Mouse (Mus musculus) G1E (cell line): ENCODE results near the gene Slc35a1.

Source experiments
- CTCF ChIP-seq: IDR thresholded peaks from 2 replicates; pipeline ENCODE4 v1.5.1; 2012; ENCODE audit warnings: low read depth, low read length, inconsistent platforms, mixed read lengths
- GATA1 ChIP-seq: IDR thresholded peaks from 2 replicates; pipeline ENCODE4 v1.6.1; 2012; ENCODE audit warnings: borderline replicate concordance, low read length, inconsistent platforms, mixed read lengths
- GATA2 ChIP-seq: IDR thresholded peaks from 2 replicates; pipeline ENCODE4 v1.6.1; 2012; ENCODE audit warnings: low read depth, low read length, inconsistent platforms, borderline replicate concordance
- POLR2AphosphoS5 ChIP-seq: IDR thresholded peaks from 2 replicates; pipeline ENCODE4 v1.6.1; 2012; ENCODE audit warnings: low read depth, low read length, inconsistent platforms; ENCODE audit not compliant: insufficient replicate concordance
- TAL1 ChIP-seq: conservative IDR thresholded peaks from 2 replicates; pipeline ENCODE4 v1.6.1; 2012; ENCODE audit warnings: low read depth, low read length, inconsistent platforms, mixed read lengths

DNA sequence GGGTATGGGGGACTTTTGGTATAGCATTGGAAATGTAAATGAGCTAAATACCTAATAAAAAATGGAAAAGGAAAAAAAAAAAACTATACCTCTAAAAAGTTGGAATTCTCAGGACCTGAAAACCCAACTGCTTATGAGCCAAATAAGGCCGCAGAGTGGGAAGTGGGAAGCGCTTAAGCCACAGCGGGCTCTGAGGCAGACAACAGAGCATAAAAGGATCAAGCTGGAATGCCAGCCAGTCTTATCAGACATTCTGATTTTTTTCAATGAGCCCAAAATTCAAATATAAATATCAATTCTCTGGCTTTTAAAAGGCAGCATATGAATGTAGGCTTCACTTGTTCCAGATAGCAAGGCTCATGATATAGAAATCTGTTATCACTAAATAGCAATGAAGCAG lies 783 bp upstream of the Slc35a1 start:
- TF ChIP-seq CTCF = no peak
- no peak for TF ChIP-seq POLR2AphosphoS5
- no peak for TF ChIP-seq GATA1
- TF ChIP-seq TAL1 = no peak
- TF ChIP-seq GATA2 = no peak
